Mouse (Mus musculus) forebrain, embryonic 14.5 days (tissue): Measurements from ENCODE around the gene Erich4. TPM values are rescaled to one million over a fixed set of nuclear protein-coding genes. Genes with fewer than 3 reads are reported as not detected.
"Not testable (repeated sequence)": the region's sequence is repeated elsewhere in the genome, so short reads cannot be mapped to it uniquely, and the experiment has no call there.

Source experiments
- ATAC-seq: fragments of 200-750 bp; cut with Nextera tagmentation; 2 replicates; pipeline ENCODE4 v1.8.0; 2017; ENCODE audit warnings: mild to moderate bottlenecking, moderate library complexity
- DNase-seq: peaks from one replicate; pipeline ENCODE4 v3.0.0-alpha.2; 2015; ENCODE audit warnings: low spot score
- H3K27ac ChIP-seq: fragments of 300-500 bp; sonication (generic); 2 replicates; pipeline ENCODE4 v1.5.1; 2014; ENCODE audit warnings: low read depth, mild to moderate bottlenecking, control low read depth, low read length, moderate library complexity
- H3K27me3 ChIP-seq: fragments of 300-500 bp; sonication (generic); replicated peaks from 2 replicates; pipeline ENCODE4 v1.6.1; 2014; ENCODE audit warnings: low read length, control low read depth, mixed read lengths; ENCODE audit not compliant: control insufficient read depth, insufficient read depth
- H3K36me3 ChIP-seq: fragments of 300-500 bp; sonication (generic); 2 replicates; pipeline ENCODE4 v1.6.1; 2014; ENCODE audit warnings: low read length, control low read depth; ENCODE audit not compliant: control insufficient read depth, insufficient read depth
- H3K4me1 ChIP-seq: fragments of 300-500 bp; sonication (generic); 2 replicates; pipeline ENCODE4 v1.6.1; 2014; ENCODE audit warnings: antibody characterized with exemption, low read length, control low read depth; ENCODE audit not compliant: control insufficient read depth, insufficient read depth
- H3K4me2 ChIP-seq: fragments of 300-500 bp; sonication (generic); 2 replicates; pipeline ENCODE4 v1.6.1; 2014; ENCODE audit warnings: mild to moderate bottlenecking, control low read depth, low read length
- H3K4me3 ChIP-seq: fragments of 300-500 bp; sonication (generic); 2 replicates; pipeline ENCODE4 v1.5.1; 2014; ENCODE audit warnings: low read depth, low read length, control low read depth
- H3K9ac ChIP-seq: fragments of 300-500 bp; sonication (generic); 2 replicates; pipeline ENCODE4 v1.6.1; 2014; ENCODE audit warnings: mild to moderate bottlenecking, low read length, control low read depth, moderate library complexity
- H3K9me3 ChIP-seq: fragments of 300-500 bp; sonication (generic); replicated peaks from 2 replicates; pipeline ENCODE4 v1.6.1; 2016; ENCODE audit warnings: low read length, control low read depth, mixed read lengths; ENCODE audit not compliant: control insufficient read depth
- WGBS: fragments of 180-500 bp; shearing (Covaris S2); extraction: QIAGEN DNeasy Blood & Tissue Kit; methylation state at CpG from one replicate; pipeline ENCODE4 v1.1.7; 2014; 5-methylcytosine and 5-hydroxymethylcytosine counted together
- polyA plus RNA-seq: library from polyadenylated mRNA; unstranded; fragments of >200 nt; fragmentation: Nextera tagmentation; extraction: Ambion mirVana; gene quantifications from 2 replicates; pipeline ENCODE4 v1.2.1, GENCODE M21; 2014

Gene Erich4
- polyA plus RNA-seq, 1 experiment from 2014 or later = not detected

- DNase-seq = peak; percentile 82
- ATAC-seq = no peak
- 14% methylated on average over 10 of the region's 10 CpGs for WGBS
Measured at GRCm38 (mm10) chr7:25599663-25600062, 16.0 kb downstream of the Erich4 start.

DNA sequence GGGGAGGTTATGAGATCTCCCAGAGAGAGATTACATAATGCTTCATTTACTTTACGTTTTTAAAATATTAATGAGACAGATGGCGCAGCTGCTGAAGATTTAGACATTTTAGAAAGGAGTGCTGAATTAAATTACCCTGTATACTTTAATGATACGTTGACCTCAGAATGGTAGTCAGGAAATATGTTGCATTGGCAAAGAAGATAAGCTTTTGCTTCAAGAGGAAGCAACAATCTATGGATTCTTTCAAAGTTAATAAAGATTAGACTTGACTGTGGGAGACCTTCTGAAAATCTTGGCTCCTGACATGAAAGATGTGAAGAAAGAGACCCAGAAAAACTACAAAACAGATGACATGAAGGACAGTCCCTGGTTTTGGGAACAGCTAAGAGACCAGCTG is 21.8 kb downstream of the Erich4 start:
- Histone ChIP-seq H3K27ac (no peak overlapping the region), H3K27me3 (no peaks in the 10 kb centered on the region), H3K4me1 (no peaks in the 10 kb centered on the region), H3K4me3 (no peak overlapping the region), H3K9me3 (no peaks in the 10 kb centered on the region), H3K9ac (no peak overlapping the region), H3K4me2 (no peak overlapping the region), H3K36me3 (no peaks in the 10 kb centered on the region)
- ATAC-seq = no peak
- no peak for DNase-seq
- WGBS = 84% methylated on average over 3 of the region's 3 CpGs

More at GRCm38 (mm10) chr7:25599663-25600062, 16.0 kb downstream of the Erich4 start:
- no peak overlapping the region for H3K27ac ChIP-seq
- H3K27me3 ChIP-seq = no peaks in the 10 kb centered on the region
- H3K9ac ChIP-seq = no peak overlapping the region
- no peak overlapping the region for H3K4me3 ChIP-seq
- no peaks in the 10 kb centered on the region for H3K4me1 ChIP-seq
- H3K9me3 ChIP-seq = no peaks in the 10 kb centered on the region
- no peak overlapping the region for H3K4me2 ChIP-seq
- no peaks in the 10 kb centered on the region for H3K36me3 ChIP-seq

- Histone ChIP-seq H3K27me3 (no peaks in the 10 kb centered on the region), H3K27ac (no peak overlapping the region), H3K9me3 (no peaks in the 10 kb centered on the region), H3K4me2 (no peak overlapping the region), H3K4me1 (no peaks in the 10 kb centered on the region), H3K9ac (no peak overlapping the region), H3K36me3 (no peaks in the 10 kb centered on the region), H3K4me3 (no peak overlapping the region)
- WGBS = 94% methylated on average over 2 of the region's 2 CpGs
- no peak for DNase-seq
- no peak for ATAC-seq
Measured at GRCm38 (mm10) chr7:25591226-25591625, 24.5 kb downstream of the Erich4 start.

- Histone ChIP-seq H3K27ac (no peak overlapping the region), H3K4me3 (no peak overlapping the region), H3K4me1 (no peaks in the 10 kb centered on the region), H3K36me3 (no peaks in the 10 kb centered on the region), H3K4me2 (no peak overlapping the region), H3K9ac (no peak overlapping the region), H3K27me3 (no peaks in the 10 kb centered on the region), H3K9me3 (no peaks in the 10 kb centered on the region)
- ATAC-seq (no peak), DNase-seq (no peak)
- 83% methylated on average over 9 of the region's 9 CpGs for WGBS
Measured at GRCm38 (mm10) chr7:25585351-25586204, 30.1 kb downstream of the Erich4 start.

- no peak for ATAC-seq
- Histone ChIP-seq H3K36me3 (no peaks in the 10 kb centered on the region), H3K9me3 (no peaks in the 10 kb centered on the region), H3K4me1 (no peaks in the 10 kb centered on the region), H3K27me3 (no peaks in the 10 kb centered on the region), H3K27ac (no peak overlapping the region), H3K4me3 (no peak overlapping the region), H3K9ac (no peak overlapping the region), H3K4me2 (no peak overlapping the region)
- 84% methylated on average over 5 of the region's 5 CpGs for WGBS
- DNase-seq = no peak
Measured at GRCm38 (mm10) chr7:25584651-25585050, 31.0 kb downstream of the Erich4 start.

- H3K4me3 ChIP-seq = no peak overlapping the region
- no peaks in the 10 kb centered on the region for H3K4me1 ChIP-seq
- ATAC-seq (no peak), DNase-seq (no peak)
- H3K27ac ChIP-seq = no peak overlapping the region
- no peaks in the 10 kb centered on the region for H3K36me3 ChIP-seq
- no peaks in the 10 kb centered on the region for H3K27me3 ChIP-seq
- no peak overlapping the region for H3K4me2 ChIP-seq
- no peaks in the 10 kb centered on the region for H3K9me3 ChIP-seq
- 90% methylated on average over 15 of the region's 15 CpGs for WGBS
- H3K9ac ChIP-seq = no peak overlapping the region
Measured at GRCm38 (mm10) chr7:25582301-25582810, 33.3 kb downstream of the Erich4 start.

DNA sequence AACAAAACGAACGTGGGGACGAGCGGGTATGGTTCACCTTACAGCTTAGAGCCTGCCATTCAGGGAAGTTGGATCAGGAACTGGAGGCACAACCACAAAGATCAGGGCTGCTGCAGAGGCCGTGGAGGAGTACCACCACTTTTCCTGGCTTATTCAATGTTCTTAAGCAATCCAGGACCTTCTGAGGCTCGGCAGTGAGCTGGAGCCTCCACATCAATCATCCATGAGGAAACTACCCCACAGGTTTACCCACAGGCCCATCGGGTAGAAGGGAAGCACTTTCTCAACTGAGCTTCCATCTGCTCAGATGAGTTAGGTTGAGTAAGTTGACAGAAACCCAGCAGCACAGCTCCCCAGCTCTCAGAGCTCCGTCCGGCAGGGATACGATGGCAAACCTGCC is 36.3 kb downstream of the Erich4 start:
- no peaks in the 10 kb centered on the region for H3K4me1 ChIP-seq
- no peak overlapping the region for H3K9ac ChIP-seq
- no peak overlapping the region for H3K27ac ChIP-seq
- WGBS = 88% methylated on average over 10 of the region's 10 CpGs
- H3K36me3 ChIP-seq = no peaks in the 10 kb centered on the region
- no peak overlapping the region for H3K4me3 ChIP-seq
- ATAC-seq (no peak), DNase-seq (no peak)
- H3K4me2 ChIP-seq = no peak overlapping the region
- no peaks in the 10 kb centered on the region for H3K9me3 ChIP-seq
- H3K27me3 ChIP-seq = no peaks in the 10 kb centered on the region

DNA sequence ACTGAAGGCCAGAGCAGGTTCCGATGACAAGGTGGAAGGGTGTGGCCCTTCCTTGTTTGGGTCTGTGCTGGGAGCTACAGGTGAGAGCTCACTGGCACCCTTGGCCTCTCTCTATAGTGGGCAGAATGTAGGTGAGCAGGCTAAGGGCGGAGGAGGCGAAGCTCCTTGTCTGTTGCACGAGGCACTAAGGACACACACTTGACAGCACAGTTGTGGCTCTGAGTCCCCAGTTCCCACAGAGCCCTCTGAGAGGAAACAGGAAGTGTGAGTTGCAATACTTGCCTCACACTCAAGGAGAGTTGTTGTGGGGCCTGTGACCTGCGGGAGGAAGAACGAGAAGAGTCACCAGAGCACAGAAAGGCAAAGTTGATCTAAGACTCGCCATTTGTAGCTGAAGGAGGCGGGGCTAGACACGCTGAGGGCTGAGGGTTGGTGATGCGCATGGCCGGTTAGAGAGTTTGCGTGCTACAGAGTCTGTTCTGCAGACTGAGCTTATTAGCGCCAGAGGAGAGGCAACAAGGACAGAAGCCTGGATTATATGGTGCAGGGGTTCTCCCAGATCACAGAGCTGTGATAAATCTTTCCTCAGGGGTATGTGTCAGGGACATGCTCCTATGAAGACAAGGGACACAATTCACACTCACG is 38.8 kb downstream of the Erich4 start:
- H3K27me3 ChIP-seq, H3K4me1 ChIP-seq, H3K4me2 ChIP-seq, ATAC-seq, H3K9ac ChIP-seq, H3K9me3 ChIP-seq, H3K36me3 ChIP-seq, H3K4me3 ChIP-seq, DNase-seq, H3K27ac ChIP-seq: not testable (repeated sequence)
- WGBS = 79% methylated on average over 12 of the region's 14 CpGs

GRCm38 (mm10) chr7:25576308-25576707 is 39.4 kb downstream of the Erich4 start:
- H3K9ac ChIP-seq, H3K27ac ChIP-seq, ATAC-seq, H3K9me3 ChIP-seq, H3K36me3 ChIP-seq, H3K4me3 ChIP-seq, H3K4me2 ChIP-seq, H3K27me3 ChIP-seq, DNase-seq, H3K4me1 ChIP-seq: not testable (repeated sequence)
- 39% methylated on average over 6 of the region's 6 CpGs for WGBS
